Mouse (Mus musculus) liver, adult 2 months (tissue): Measurements from ENCODE around the gene Pla2g16.

ENCODE experiments used
- CTCF ChIP-seq: fragments of 200-500 bp; IDR thresholded peaks from 2 replicates; pipeline ENCODE4 v1.5.1; 2011; ENCODE audit warnings: low read depth, low read length, control low read depth
- POLR2A ChIP-seq: fragments of 200-500 bp; IDR thresholded peaks from 2 replicates; pipeline ENCODE4 v1.6.1; 2011; ENCODE audit warnings: low read length, control low read depth; ENCODE audit not compliant: insufficient read depth; ENCODE audit errors: extremely low read depth

GRCm38 (mm10) chr19:7577710-7578109 is 20.5 kb downstream of the Pla2g16 start:
- TF ChIP-seq POLR2A: no peak
- no peak for TF ChIP-seq CTCF
